ENCODE assay signal across 8 mouse cellular contexts in the genomic region with DNA sequence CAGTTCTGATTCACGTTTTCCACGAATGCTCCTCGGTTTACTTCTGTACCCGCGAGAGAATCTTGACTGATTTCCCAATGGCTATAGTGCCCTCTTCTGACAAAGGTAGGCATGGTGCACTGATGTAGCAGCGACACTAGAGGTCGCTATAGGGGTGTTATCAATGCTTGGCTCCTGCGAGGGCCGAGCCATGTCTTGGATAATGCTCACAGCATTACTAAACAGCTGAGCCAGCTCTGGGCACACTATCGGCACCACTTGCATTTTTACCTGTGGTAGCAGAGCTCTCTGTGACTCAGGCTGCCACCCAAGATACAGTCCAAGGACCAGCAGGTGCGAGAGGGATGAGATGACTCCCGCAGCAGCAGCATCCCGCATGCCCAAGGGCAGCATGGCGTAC. TPM values are rescaled to one million over a fixed set of nuclear protein-coding genes. Genes with fewer than 3 reads are reported as not detected.
A peak's percentile ranks its signal among the peaks of the same experiment; 100 is the strongest.
DNase-seq lines count a peak whose midpoint lies in the region; TF ChIP-seq lines count a peak whose summit lies in the region.

No protein-coding gene starts in this region.

- H3K4me3 ChIP-seq in heart, adult 2 months = peak overlapping the region; percentile 38
- peak overlapping the region; percentile 10; the same call in 1 of the 2 replicates for H3K4me3 ChIP-seq in liver, adult 2 months (ENCODE audit: insufficient read depth, low read depth, low read length)
- no peak overlapping the region for H3K4me3 ChIP-seq in myocyte

- H3ac ChIP-seq in myocyte (ENCODE audit: control insufficient read depth, insufficient read length) = no peak overlapping the region

- H3K27ac ChIP-seq in heart, adult 2 months = peak overlapping the region; percentile 97
- H3K27ac ChIP-seq in liver, adult 2 months (replicated peaks; ENCODE audit: insufficient read depth, low read depth, low read length) = no peak overlapping the region

- DNase-seq in A20 (ENCODE audit: low read depth, low spot score) (peak; percentile 81), WW6 (ENCODE audit: low read depth, low spot score) (peak; percentile 61)
- peak; percentile 94 for DNase-seq in embryo, embryonic 10 days (ENCODE audit: low spot score)
- DNase-seq in heart, adult 2 months = peak; percentile 64 to 76
- DNase-seq in kidney, adult 18-20 months = peak; percentile 69
- peak; percentile 62 for DNase-seq in liver, adult 2 months (ENCODE audit: extremely low read depth, low read depth, low spot score)
- peak; percentile 62 for DNase-seq in testis, postnatal 14 days (ENCODE audit: low spot score)

- peak; percentile 29; the same call in 1 of the 2 replicates for TF ChIP-seq POLR2A in heart, adult 2 months (IDR thresholded peaks at IDR 0.05; ENCODE audit: insufficient read depth, low read depth, low read length)
- no peak for TF ChIP-seq POLR2A in liver, adult 2 months (IDR thresholded peaks at IDR 0.05; ENCODE audit: extremely low read depth, insufficient read depth, low read length)
- no peak for TF ChIP-seq POLR2A in myocyte (IDR thresholded peaks at IDR 0.05; ENCODE audit: insufficient read length, low read depth)

- peak overlapping the region; percentile 15; the same call in 1 of the 2 replicates for H3K9ac ChIP-seq in heart, adult 2 months (ENCODE audit: low read depth, low read length)
- H3K9ac ChIP-seq in liver, adult 2 months (ENCODE audit: low read depth, low read length) = no peak overlapping the region

- intact Hi-C loops in heart, adult 2 months (cut with DNase I) = loop anchor here (2.0 to 5.0 kb wide), 2 partner anchors 85 to 136 kb away; no protein-coding TSS in a partner anchor

- TF ChIP-seq CTCF in heart, adult 2 months (IDR thresholded peaks at IDR 0.05) = no peak; the same call in 1 of the 2 replicates
- TF ChIP-seq CTCF in liver, adult 2 months (IDR thresholded peaks at IDR 0.05; ENCODE audit: low read depth, low read length) = peak; percentile 92

- no peaks in the 10 kb centered on the region; the same call in 1 of the 2 replicates for H3K36me3 ChIP-seq in heart, adult 2 months (ENCODE audit: control insufficient read depth, insufficient read depth, low read length)
- H3K36me3 ChIP-seq in liver, adult 2 months (ENCODE audit: control insufficient read depth, insufficient read depth, low read length) = no peaks in the 10 kb centered on the region
- H3K36me3 ChIP-seq in myocyte (ENCODE audit: control insufficient read depth, insufficient read depth) = no peaks in the 10 kb centered on the region

- H3K79me2 ChIP-seq in heart, adult 2 months (replicated peaks; ENCODE audit: control insufficient read depth, insufficient read depth, low read length) = no peaks in the 10 kb centered on the region
- H3K79me2 ChIP-seq in liver, adult 2 months (ENCODE audit: control insufficient read depth, insufficient read depth, low read length) = no peaks in the 10 kb centered on the region
- no peaks in the 10 kb centered on the region for H3K79me2 ChIP-seq in myocyte (ENCODE audit: control insufficient read depth, insufficient read depth)

- WGBS in heart, adult 2 months = 15% methylated on average over 14 of the region's 14 CpGs
- WGBS in liver, adult 2 months = 16% methylated on average over 14 of the region's 14 CpGs

- TF ChIP-seq EP300 in heart, adult 2 months (IDR thresholded peaks at IDR 0.05; ENCODE audit: insufficient read depth, low read depth, low read length) = peak; percentile 99

- peaks cover 7% of the 10 kb centered on the region for H3K4me1 ChIP-seq in heart, adult 2 months (ENCODE audit: control insufficient read depth, insufficient read depth, low read length)
- H3K4me1 ChIP-seq in liver, adult 2 months (ENCODE audit: control insufficient read depth, insufficient read depth, low read length) = peaks cover 3% of the 10 kb centered on the region; the same call in 1 of the 2 replicates

- H3K4me2 ChIP-seq in myocyte (ENCODE audit: low read depth) = peak overlapping the region; percentile 10

- no peaks in the 10 kb centered on the region for H3K27me3 ChIP-seq in heart, adult 2 months (ENCODE audit: control insufficient read depth, insufficient read depth, low read length)
- H3K27me3 ChIP-seq in liver, adult 2 months (ENCODE audit: control insufficient read depth, insufficient read depth, low read length) = no peaks in the 10 kb centered on the region; the same call in 1 of the 2 replicates
- H3K27me3 ChIP-seq in myocyte (ENCODE audit: control insufficient read depth, insufficient read depth, insufficient read length) = peaks cover 9% of the 10 kb centered on the region

TF ChIP-seq in myocyte, 11 proteins besides CTCF, POLR2A, EP300 and RAD21:
- TF ChIP-seq TCF12 (IDR thresholded peaks at IDR 0.05; ENCODE audit: insufficient read depth, poor library complexity, severe bottlenecking) (no peak), TCF3 (IDR thresholded peaks at IDR 0.05; ENCODE audit: insufficient read length, low read depth) (no peak), SRF (IDR thresholded peaks at IDR 0.05; ENCODE audit: control insufficient read depth, insufficient read length, low read depth) (no peak), MYOD1 (IDR thresholded peaks at IDR 0.05; ENCODE audit: control insufficient read depth in 1 of 3, insufficient read length in 2 of 3, low read depth in 2 of 3) (no peak), REST (IDR thresholded peaks at IDR 0.05; ENCODE audit: insufficient read depth, insufficient read length) (no peak), E2F4 (IDR thresholded peaks at IDR 0.05; ENCODE audit: insufficient read depth) (no peak), MAX (IDR thresholded peaks at IDR 0.05; ENCODE audit: low read depth) (no peak), MYOG (IDR thresholded peaks at IDR 0.05; ENCODE audit: control insufficient read depth in 1 of 3, insufficient read depth in 1 of 3, insufficient read length in 2 of 3, low read depth in 2 of 3) (no peak), POLR2AphosphoS2 (IDR thresholded peaks at IDR 0.05; ENCODE audit: insufficient read length, low read depth) (no peak), CEBPB (IDR thresholded peaks at IDR 0.05; ENCODE audit: insufficient read depth, poor library complexity, severe bottlenecking) (no peak), USF1 (IDR thresholded peaks at IDR 0.05; ENCODE audit: low read depth) (no peak)

RNA-seq across cellular contexts. Expression of gene Adcy4, which starts 2.6 kb away (rescaled TPM):
- total RNA-seq in heart, adult 2 months (2021) = 10 to 100 TPM; 16.1 to 20.3 TPM
- 36.5 and 40.0 TPM in 2 replicates for polyA plus RNA-seq in heart, adult 2 months (2012; rRNA removed)
- total RNA-seq in liver, adult 2 months (2014; rRNA removed) = 2.4 and 3.6 TPM in 2 replicates
- polyA plus RNA-seq in liver, adult 2 months (2012; rRNA removed) = 3.3 and 4.5 TPM in 2 replicates
- polyA plus RNA-seq in myocyte (2012; fragmentation: generic; extraction: Trizol) = 0.06 TPM

RNA-seq across cellular contexts. Expression of gene Ripk3, which starts 7.4 kb away (rescaled TPM):
- total RNA-seq in heart, adult 2 months (2021) = 1 to 10 TPM; 2.2 to 2.4 TPM
- polyA plus RNA-seq in heart, adult 2 months (2012; rRNA removed) = 3.5 and 4.1 TPM in 2 replicates
- total RNA-seq in liver, adult 2 months (2014; rRNA removed) = 0.94 and 1.8 TPM in 2 replicates
- 1.4 and 4.0 TPM in 2 replicates for polyA plus RNA-seq in liver, adult 2 months (2012; rRNA removed)
- 0.28 TPM for polyA plus RNA-seq in myocyte (2012; fragmentation: generic; extraction: Trizol)

RNA-seq across cellular contexts. Expression of gene Ltb4r1, which starts 15.5 kb away (rescaled TPM):
- total RNA-seq in heart, adult 2 months (2021) = under 1 TPM; 0.34 to 0.36 TPM
- 0.76 TPM in 2 replicates for polyA plus RNA-seq in heart, adult 2 months (2012; rRNA removed)
- total RNA-seq in liver, adult 2 months (2014; rRNA removed) = 0.28 and 0.34 TPM in 2 replicates
- polyA plus RNA-seq in liver, adult 2 months (2012; rRNA removed) = 0.80 and 1.4 TPM in 2 replicates
- 0.04 TPM for polyA plus RNA-seq in myocyte (2012; fragmentation: generic; extraction: Trizol)

RNA-seq across cellular contexts. Expression of gene Ltb4r2, which starts 20.1 kb away (rescaled TPM):
- total RNA-seq in heart, adult 2 months (2021) = under 1 TPM in 1 of 2 experiments, not detected in 1; 0.20 TPM
- polyA plus RNA-seq in heart, adult 2 months (2012; rRNA removed) = 0.06 and 0.20 TPM in 2 replicates
- 0.74 and 0.94 TPM in 2 replicates for total RNA-seq in liver, adult 2 months (2014; rRNA removed)
- 1.9 and 2.6 TPM in 2 replicates for polyA plus RNA-seq in liver, adult 2 months (2012; rRNA removed)
- polyA plus RNA-seq in myocyte (2012; fragmentation: generic; extraction: Trizol) = 0.01 TPM

RNA-seq across cellular contexts. Expression of gene Cideb, which starts 23.1 kb away (rescaled TPM):
- total RNA-seq in heart, adult 2 months (2021) = under 1 TPM; 0.81 to 0.98 TPM
- 6.7 and 8.1 TPM in 2 replicates for polyA plus RNA-seq in heart, adult 2 months (2012; rRNA removed)
- 101 and 128 TPM in 2 replicates for total RNA-seq in liver, adult 2 months (2014; rRNA removed)
- polyA plus RNA-seq in liver, adult 2 months (2012; rRNA removed) = 483 and 586 TPM in 2 replicates
- 0.17 TPM for polyA plus RNA-seq in myocyte (2012; fragmentation: generic; extraction: Trizol)
